Mouse (Mus musculus) layer of hippocampus, adult 11-12 months (tissue): Measurements from ENCODE around the gene Itprid1.

Source experiments
- DNase-seq: peaks from one replicate; pipeline ENCODE4 v3.0.0; 2022; ENCODE audit warnings: low spot score

Itprid1 gene

GRCm38 (mm10) chr6:55887598-55887997, 50.9 kb downstream of the Itprid1 start:
- DNase-seq: no peak

- DNase-seq: no peak
These were observed 65.1 kb downstream of the Itprid1 start for GRCm38 (mm10) chr6:55901568-55902328.

- DNase-seq: no peak
These were observed 65.6 kb downstream of the Itprid1 start for GRCm38 (mm10) chr6:55902329-55902605.

GRCm38 (mm10) chr6:55919206-55919605, 82.5 kb downstream of the Itprid1 start:
- no peak for DNase-seq

- DNase-seq: no peak
These were observed 83.6 kb downstream of the Itprid1 start for GRCm38 (mm10) chr6:55920282-55920720.

GRCm38 (mm10) chr6:55920866-55921630, 84.4 kb downstream of the Itprid1 start:
- DNase-seq: peak; percentile 14

GRCm38 (mm10) chr6:55944709-55945108, 108.0 kb downstream of the Itprid1 start:
- DNase-seq: no peak

GRCm38 (mm10) chr6:55950345-55951110, 113.8 kb downstream of the Itprid1 start:
- peak; percentile 65 for DNase-seq

- DNase-seq: peak; percentile 42
These were observed 136.3 kb downstream of the Itprid1 start for GRCm38 (mm10) chr6:55972998-55973397.

GRCm38 (mm10) chr6:55979766-55980165, 143.1 kb downstream of the Itprid1 start:
- DNase-seq: no peak

GRCm38 (mm10) chr6:56008711-56009110, 172.0 kb downstream of the Itprid1 start:
- DNase-seq: peak; percentile 11

- DNase-seq: no peak
These were observed 175.7 kb downstream of the Itprid1 start for GRCm38 (mm10) chr6:56012384-56012783.

- no peak for DNase-seq
These were observed 180.7 kb downstream of the Itprid1 start, which contains the start of gene Ppp1r17 for GRCm38 (mm10) chr6:56017291-56017994. Gene Ppp1r17 (plus strand): TSS chr6:56017497.

GRCm38 (mm10) chr6:56019632-56020031, 182.9 kb downstream of the Itprid1 start:
- DNase-seq: no peak

- DNase-seq: no peak
These were observed 188.8 kb downstream of the Itprid1 start for GRCm38 (mm10) chr6:56025533-56025932.

GRCm38 (mm10) chr6:56027318-56027717, 190.6 kb downstream of the Itprid1 start:
- no peak for DNase-seq

GRCm38 (mm10) chr6:56027966-56028365, 191.3 kb downstream of the Itprid1 start:
- no peak for DNase-seq
